Mouse (Mus musculus) left cerebral cortex, postnatal 10 days (tissue): ENCODE data around the gene Taok2. TPM values are rescaled to one million over a fixed set of nuclear protein-coding genes. Genes with fewer than 3 reads are reported as not detected.
A peak's percentile ranks its signal among the peaks of the same experiment; 100 is the strongest.
"Not testable (repeated sequence)": the region's sequence is repeated elsewhere in the genome, so short reads cannot be mapped to it uniquely, and the experiment has no call there.

Experiments
- DNase-seq, 2 experiments: peaks; one replicate each; pipeline ENCODE4 v3.0.0; 2021 to 2022; ENCODE audit warnings: low spot score in 2 of 2, mixed read lengths in 1 of 2; ENCODE audit errors: extremely low spot score in 1 of 2
- intact Hi-C: fragments of 180-260 bp; cut with DNase I; formaldehyde crosslinking; loops from one replicate; pipeline ENCODE4 v1.15.1; 2025
- total RNA-seq, 2 experiments: library from RNA; stranded (reverse); gene quantifications; 2 replicates each; pipeline ENCODE4 v1.2.3; 2021

The Taok2 gene
- total RNA-seq, result 100 to 1,000 TPM; 161 to 168 TPM

- DNase-seq, result peak; percentile 97 to 99
- intact Hi-C loops, result no loop called here
Measured at GRCm38 (mm10) chr7:126884286-126885164, at the start of gene Taok2. Gene Taok2 (minus strand): TSS chr7:126884703.

DNA sequence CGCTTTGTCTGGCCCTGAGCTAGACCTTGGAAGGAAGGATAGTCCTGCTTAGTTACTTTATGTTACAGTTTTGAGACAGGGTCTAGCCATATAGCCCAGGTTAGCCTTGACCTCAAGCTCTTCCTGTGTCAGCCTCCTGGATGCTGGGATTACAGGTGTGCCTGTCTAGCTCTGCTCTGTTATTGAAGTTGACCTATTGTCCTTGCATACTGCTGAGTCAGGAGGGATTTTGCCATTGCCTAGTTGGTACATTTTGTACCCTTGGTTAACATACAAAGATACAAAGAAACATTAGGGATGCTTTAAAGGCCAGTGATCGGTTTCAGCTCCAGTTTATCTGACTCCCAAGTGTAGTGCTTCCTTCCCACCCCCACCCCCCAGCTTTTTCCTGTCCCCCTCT is 48.1 kb upstream of the Taok2 start:
- intact Hi-C loops, result no loop called here

DNA sequence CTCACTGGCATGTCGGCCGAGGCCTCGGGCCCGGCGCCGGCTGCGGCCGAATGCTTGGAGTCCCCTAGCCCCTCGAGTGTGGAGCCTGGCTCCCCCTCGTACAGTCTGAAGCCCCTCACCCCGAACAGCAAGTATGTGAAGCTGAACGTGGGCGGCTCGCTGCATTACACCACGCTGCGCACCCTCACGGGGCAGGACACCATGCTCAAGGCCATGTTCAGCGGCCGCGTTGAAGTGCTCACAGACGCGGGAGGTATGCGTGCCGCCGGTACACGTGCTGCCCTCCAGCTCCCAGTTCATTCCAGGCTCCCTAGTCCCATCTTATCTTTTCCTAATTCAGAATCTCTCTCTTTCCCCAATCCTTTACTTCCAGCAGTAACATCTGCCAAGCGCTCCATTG is 44.5 kb upstream of the Taok2 start:
- DNase-seq, result no peak
- intact Hi-C loops, result no loop called here

More for the DNA sequence above, 48.1 kb upstream of the Taok2 start:
- DNase-seq, result no peak

GRCm38 (mm10) chr7:126928384-126929037 is 44.0 kb upstream of the Taok2 start, which contains the start of gene Kctd13:
Gene Kctd13 (plus strand): TSS chr7:126928879.
- intact Hi-C loops, result loop anchor here (1.0 kb wide), 1 partner anchor 30 kb away; no protein-coding TSS in a partner anchor
- peak; percentile 83 to 95 for DNase-seq

DNA sequence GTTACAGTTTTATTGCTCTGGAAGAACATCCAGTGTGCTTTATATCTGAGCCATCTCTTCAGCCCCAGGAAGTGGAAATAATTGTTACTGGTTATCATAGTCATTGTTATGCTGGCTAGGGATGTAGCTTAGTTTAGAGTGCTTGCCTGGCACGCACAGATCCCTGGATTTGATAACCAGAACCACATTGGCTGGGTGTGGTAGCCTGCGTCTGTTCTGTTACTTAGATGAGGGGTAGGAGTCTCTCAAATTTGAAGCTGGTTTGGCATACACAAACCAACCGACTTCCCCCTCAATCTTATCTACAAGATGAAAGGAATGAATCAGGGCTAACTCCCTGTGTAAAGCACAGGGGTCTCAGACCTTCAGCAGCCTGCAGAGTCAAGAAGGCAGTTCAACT is 41.8 kb upstream of the Taok2 start:
- DNase-seq, result no peak
- intact Hi-C loops, result no loop called here

DNA sequence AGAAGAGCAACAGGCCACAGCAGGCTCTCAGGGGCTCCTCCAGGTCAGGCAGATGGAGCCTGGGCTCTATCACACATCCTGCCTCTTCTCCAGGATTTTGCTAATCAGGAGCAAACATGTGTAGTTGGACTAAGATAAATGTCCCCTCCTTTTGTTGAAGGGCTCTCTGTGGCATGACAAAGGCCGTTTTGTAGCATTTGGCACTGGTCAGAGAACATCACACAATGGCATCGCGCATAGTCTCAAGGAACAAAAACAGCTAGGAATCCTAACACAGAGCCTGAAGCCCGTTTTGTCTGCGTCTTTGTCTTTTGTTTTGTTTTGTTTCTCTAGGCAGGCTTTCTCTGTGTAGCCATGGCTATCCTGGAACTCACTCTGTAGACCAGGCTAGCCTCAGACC is 39.5 kb upstream of the Taok2 start:
- intact Hi-C loops, result no loop called here

DNA sequence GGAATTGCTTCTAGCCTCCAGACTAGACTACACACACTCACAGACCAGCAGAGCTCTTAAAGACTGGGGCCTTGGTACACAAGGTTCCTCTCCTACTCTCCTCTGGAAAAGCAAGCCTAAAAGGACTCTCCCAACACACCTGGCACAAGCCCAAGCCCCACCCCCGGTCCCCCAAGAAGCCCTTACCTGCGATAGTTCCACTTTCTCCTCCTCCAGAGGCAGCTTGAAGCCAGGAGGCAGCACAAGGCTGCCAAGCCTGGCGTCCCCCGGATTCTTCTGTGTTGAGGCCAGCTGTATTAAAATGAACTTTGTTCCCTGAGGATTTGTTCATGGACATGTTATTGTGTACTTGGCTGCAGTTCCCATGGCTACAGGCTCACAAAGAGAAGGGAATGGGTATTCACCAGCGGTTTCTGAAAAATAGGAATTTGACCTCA is 38.1 kb upstream of the Taok2 start, which contains the start of gene Tmem219:
Tmem219 (minus strand) TSS at position 294 of the 437 bp plus-strand sequence.
- peak in 1 of 2 experiments; percentile 56 for DNase-seq
- intact Hi-C loops, result no loop called here

More for the DNA sequence above, 39.5 kb upstream of the Taok2 start:
- DNase-seq, result no peak

DNA sequence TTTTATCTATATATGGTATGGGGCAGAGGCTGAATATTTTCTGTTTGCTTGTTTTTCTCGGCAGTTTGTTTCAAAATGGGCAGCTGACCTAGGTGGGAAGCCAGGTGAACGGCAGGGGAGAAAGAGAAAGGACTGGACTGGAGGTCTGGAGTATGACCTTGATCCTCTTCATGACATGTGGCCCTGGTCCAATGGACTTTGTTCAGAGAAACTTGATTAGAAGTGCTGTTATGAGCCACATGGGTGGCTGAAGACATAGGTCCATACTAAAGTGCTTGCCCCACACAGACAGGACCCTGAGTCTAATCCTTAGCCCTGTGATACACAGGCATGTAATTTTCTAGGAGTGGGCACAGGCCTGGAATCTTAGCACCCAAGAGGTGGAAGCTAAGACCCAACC is 37.1 kb upstream of the Taok2 start:
- intact Hi-C loops, result no loop called here
- no peak for DNase-seq

- intact Hi-C loops, result no loop called here
- DNase-seq, result no peak
Measured at GRCm38 (mm10) chr7:126919973-126920372, 35.5 kb upstream of the Taok2 start.

DNA sequence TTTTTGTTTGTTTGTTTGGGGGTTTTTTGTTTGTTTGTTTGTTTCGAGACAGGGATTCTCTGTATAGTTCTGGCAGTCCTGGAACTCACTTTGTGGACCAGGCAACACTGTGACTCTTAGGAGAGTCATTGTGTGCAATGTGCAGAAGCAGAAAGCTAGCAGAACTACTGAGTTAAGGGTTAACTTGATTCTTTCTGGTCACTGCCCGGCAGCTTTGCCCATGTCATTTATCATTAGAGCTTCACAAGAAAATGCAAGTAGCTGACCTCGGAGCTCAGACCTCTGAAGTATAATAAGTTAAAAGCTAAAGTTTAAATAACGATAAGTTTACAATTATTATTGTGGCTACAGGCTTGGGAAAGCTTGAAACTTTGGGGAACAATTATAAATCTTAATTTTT is 33.9 kb upstream of the Taok2 start:
- DNase-seq, intact Hi-C loops: not testable (repeated sequence)

- intact Hi-C loops, result no loop called here
- DNase-seq, result no peak
Measured at GRCm38 (mm10) chr7:126914844-126915243, 30.3 kb upstream of the Taok2 start.

GRCm38 (mm10) chr7:126905590-126905989 is 21.1 kb upstream of the Taok2 start:
- DNase-seq, result no peak
- intact Hi-C loops, result no loop called here

DNA sequence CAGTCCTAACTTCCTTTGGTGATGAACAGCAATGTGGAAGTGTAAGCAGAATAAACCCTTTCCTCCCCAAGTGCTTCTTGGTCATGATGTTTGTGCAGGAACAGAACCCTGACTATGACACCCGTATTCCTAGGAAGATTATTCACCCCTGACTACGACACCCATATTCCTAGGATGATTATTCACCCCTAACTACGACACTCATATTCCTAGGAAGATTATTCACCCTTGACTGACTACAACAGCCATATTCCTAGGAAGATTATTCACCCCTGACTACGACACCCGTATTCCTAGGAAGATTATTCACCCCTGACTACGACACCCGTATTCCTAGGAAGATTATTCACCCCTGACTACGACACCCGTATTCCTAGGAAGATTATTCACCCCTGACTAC is 15.3 kb upstream of the Taok2 start:
- DNase-seq, intact Hi-C loops: not testable (repeated sequence)

GRCm38 (mm10) chr7:126898102-126898990 is 13.8 kb upstream of the Taok2 start:
- DNase-seq, result peak; percentile 92 to 98
- intact Hi-C loops, result loop anchor here (1.0 kb wide), 1 partner anchor 30 kb away; the partner anchor contains the start of gene Kctd13

GRCm38 (mm10) chr7:126897390-126898101 is 13.0 kb upstream of the Taok2 start:
- no peak for DNase-seq
- intact Hi-C loops, result loop anchor here (1.0 kb wide), 1 partner anchor 31 kb away; the partner anchor contains the start of gene Kctd13

DNA sequence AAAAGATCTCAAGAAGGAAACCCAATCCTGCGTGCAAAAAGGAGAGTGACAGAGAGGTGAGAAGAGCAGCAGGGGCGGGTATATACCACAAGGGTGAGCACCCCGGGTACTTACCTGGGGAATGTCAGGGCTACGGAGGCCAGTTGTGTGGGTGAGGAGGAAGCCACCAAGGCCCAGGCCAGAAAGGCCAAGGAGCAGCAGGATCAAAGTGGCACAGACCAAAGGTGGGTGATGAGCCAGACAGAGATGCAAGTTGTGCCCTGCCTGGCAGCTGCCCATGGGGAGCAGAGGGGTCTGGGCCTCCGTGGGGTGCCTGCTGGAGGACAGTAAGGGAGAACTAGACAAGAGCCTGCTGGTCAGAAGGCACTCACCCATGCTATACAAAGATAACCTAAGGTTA is 12.4 kb upstream of the Taok2 start:
- DNase-seq, result no peak
- intact Hi-C loops, result no loop called here

- DNase-seq, result no peak
- intact Hi-C loops, result no loop called here
Measured at GRCm38 (mm10) chr7:126888852-126889251, 4.3 kb upstream of the Taok2 start.

DNA sequence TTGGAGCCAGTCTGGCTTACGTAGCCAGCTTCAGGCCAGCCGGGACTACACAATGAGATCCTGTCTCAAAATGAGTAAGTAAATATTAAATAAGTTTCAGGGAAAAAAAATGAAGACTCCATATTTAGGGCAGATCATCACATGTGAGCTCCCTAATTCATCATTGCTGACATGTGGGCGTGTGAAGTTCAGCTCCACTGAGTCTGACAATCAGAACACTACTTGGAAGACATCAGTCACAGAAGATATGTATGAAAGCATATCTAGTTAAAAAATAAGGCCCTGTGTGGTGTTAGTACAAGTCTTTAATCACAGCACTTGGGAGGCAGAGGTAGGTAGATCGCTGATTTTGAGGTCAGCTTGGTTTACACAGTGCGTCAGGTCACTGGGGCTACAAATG is 2.8 kb upstream of the Taok2 start:
- DNase-seq, result no peak
- intact Hi-C loops, result no loop called here
